ENCODE assay signal across 8 mouse cellular contexts in the genomic region with DNA sequence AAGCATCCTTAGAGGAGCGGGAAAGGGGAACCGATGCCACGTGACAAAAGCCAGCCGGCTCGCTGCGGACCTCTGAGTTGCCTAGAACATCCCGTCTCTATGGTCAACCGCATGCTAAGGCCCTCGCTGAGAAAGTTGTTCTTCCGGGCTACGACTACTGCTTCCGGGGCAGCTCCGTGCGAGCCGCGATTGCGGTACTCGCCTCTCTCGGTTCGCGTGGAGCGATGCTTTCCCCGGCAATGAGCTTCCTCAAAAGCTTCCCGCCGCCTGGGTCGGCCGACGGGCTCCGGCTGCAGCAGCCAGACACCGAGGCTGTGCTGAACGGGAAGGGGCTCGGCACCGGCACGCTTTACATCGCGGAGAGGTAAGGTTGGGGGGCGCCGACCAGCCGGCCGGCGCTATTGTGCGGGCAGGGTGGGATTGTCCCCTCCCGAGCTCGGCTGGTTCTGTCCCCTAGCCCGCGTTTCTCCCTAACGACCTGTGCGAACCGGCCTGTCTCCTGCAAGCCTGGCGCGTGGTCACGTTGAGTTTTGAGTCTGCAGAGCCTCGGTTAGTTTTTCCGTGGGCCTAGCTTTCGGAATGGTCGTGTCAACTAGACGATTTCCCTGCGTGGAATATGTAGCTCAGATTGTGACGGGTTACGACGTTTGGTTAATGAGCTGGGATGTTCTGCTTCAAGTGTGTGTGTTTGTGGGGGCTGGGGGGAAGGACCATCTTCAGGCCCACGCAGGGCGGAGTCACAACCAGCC. TPM values are rescaled to one million over a fixed set of nuclear protein-coding genes. Genes with fewer than 3 reads are reported as not detected.
DNase-seq lines count a peak whose midpoint lies in the region; ATAC-seq and TF ChIP-seq lines count a peak whose summit lies in the region.

A gene (plus strand): TSS at position 129 of the 749 bp plus-strand sequence.

- intact Hi-C loops in heart, postnatal 25 days (cut with DNase I) = loop anchor here (5.0 kb wide), 2 partner anchors 114 to 214 kb away; a partner anchor contains a TSS

- peak; percentile 86; the same call in 1 of the 2 replicates for TF ChIP-seq POLR2A in lung, adult 2 months (IDR thresholded peaks at IDR 0.05; ENCODE audit: borderline replicate concordance, extremely low read depth, low read depth, low read length)

- H3K27ac ChIP-seq in forebrain, embryonic 15.5 days (replicated peaks) = peak within 1 kb of the TSS; percentile 86

- H3K27me3 ChIP-seq in forebrain, embryonic 15.5 days = no peaks in the 10 kb centered on the region

- ATAC-seq in forebrain, embryonic 15.5 days (replicated peaks) = peak; percentile 99
- ATAC-seq in neutrophil, adult 5-6 weeks (ENCODE audit: extremely low read depth, insufficient number of reproducible peaks, low FRiP score, poor library complexity, severe bottlenecking) = peak; percentile 99

- H3K4me2 ChIP-seq in forebrain, embryonic 15.5 days (replicated peaks) = peak within 1 kb of the TSS; percentile 65

- WGBS in forebrain, embryonic 15.5 days = under 1% methylated on average over 63 of the region's 63 CpGs
- WGBS in lung, adult 2 months = under 1% methylated on average over 63 of the region's 63 CpGs

- H3K4me3 ChIP-seq in forebrain, embryonic 15.5 days = peak within 1 kb of the TSS; percentile 96
- H3K4me3 ChIP-seq in lung, adult 2 months (replicated peaks; ENCODE audit: extremely low read depth, low read depth, low read length) = peak within 1 kb of the TSS; percentile 81

- peaks cover 14% of the 10 kb centered on the region for H3K36me3 ChIP-seq in forebrain, embryonic 15.5 days

- no peak for TF ChIP-seq CTCF in lung, adult 2 months (IDR thresholded peaks at IDR 0.05; ENCODE audit: insufficient read depth, low read length)

- H3K4me1 ChIP-seq in forebrain, embryonic 15.5 days = peaks cover 25% of the 10 kb centered on the region
- H3K4me1 ChIP-seq in lung, adult 2 months (ENCODE audit: control insufficient read depth, insufficient read depth, low read length) = peaks cover 3% of the 10 kb centered on the region; the same call in 1 of the 2 replicates

- 0 out of 2 replicates have a peak, but pooled peaks cover 3% of the 10 kb centered on the region for H3K9me3 ChIP-seq in forebrain, embryonic 15.5 days

- peak; percentile 94 for DNase-seq in ES-CJ7 (ENCODE audit: low read depth, low spot score)
- peak; percentile 89 for DNase-seq in cerebellum, adult 11 months
- peak; percentile 81 for DNase-seq in heart, postnatal 25 days (ENCODE audit: low spot score)
- DNase-seq in layer of hippocampus, adult 18-20 months (ENCODE audit: low spot score in 2 of 2) = peak; percentile 87 to 95
- peak; percentile 88 for DNase-seq in lung, adult 2 months
- peak; percentile 76 to 83 for DNase-seq in thymus, adult 18-20 months

- peak within 1 kb of the TSS; percentile 90 for H3K9ac ChIP-seq in forebrain, embryonic 15.5 days (replicated peaks)

RNA-seq across cellular contexts. Expression of the gene that starts here (rescaled TPM):
- 203 and 204 TPM in 2 replicates for polyA plus RNA-seq in forebrain, embryonic 15.5 days (2015; fragmentation: Nextera tagmentation; extraction: Ambion mirVana)
- 10 to 100 TPM; 29.5 to 31.5 TPM for total RNA-seq in heart, postnatal 25 days (2021)
- 10 to 100 TPM; 90.6 to 97.5 TPM for total RNA-seq in layer of hippocampus, adult 18-20 months (2021)
- polyA plus RNA-seq in lung, adult 2 months (2012; rRNA removed) = 20.4 and 21.6 TPM in 2 replicates
- 42.5 and 54.9 TPM in 2 replicates for total RNA-seq in neutrophil, adult 5-6 weeks (2017)

Comparison
In these comparisons a context has a peak if more than half of its experiments do, and no peak if none do; other contexts are left out.
1. Peak in every context shown above with its lines: DNase-seq, ATAC-seq, H3K4me3 ChIP-seq and H3K27ac ChIP-seq.